Mouse (Mus musculus) G1E (cell line): ENCODE measurements around the gene Srl.

ENCODE experiments used
- CTCF ChIP-seq: IDR thresholded peaks from 2 replicates; pipeline ENCODE4 v1.5.1; 2012; ENCODE audit warnings: low read depth, low read length, inconsistent platforms, mixed read lengths
- GATA1 ChIP-seq: IDR thresholded peaks from 2 replicates; pipeline ENCODE4 v1.6.1; 2012; ENCODE audit warnings: borderline replicate concordance, low read length, inconsistent platforms, mixed read lengths
- TAL1 ChIP-seq: conservative IDR thresholded peaks from 2 replicates; pipeline ENCODE4 v1.6.1; 2012; ENCODE audit warnings: low read depth, low read length, inconsistent platforms, mixed read lengths

GRCm38 (mm10) chr16:4540064-4540775, 1.4 kb downstream of the Srl start:
- no peak for TF ChIP-seq CTCF
- no peak for TF ChIP-seq TAL1
- no peak for TF ChIP-seq GATA1
